Comparison of ENCODE assay signal across 11 mouse cellular contexts in the genomic region with DNA sequence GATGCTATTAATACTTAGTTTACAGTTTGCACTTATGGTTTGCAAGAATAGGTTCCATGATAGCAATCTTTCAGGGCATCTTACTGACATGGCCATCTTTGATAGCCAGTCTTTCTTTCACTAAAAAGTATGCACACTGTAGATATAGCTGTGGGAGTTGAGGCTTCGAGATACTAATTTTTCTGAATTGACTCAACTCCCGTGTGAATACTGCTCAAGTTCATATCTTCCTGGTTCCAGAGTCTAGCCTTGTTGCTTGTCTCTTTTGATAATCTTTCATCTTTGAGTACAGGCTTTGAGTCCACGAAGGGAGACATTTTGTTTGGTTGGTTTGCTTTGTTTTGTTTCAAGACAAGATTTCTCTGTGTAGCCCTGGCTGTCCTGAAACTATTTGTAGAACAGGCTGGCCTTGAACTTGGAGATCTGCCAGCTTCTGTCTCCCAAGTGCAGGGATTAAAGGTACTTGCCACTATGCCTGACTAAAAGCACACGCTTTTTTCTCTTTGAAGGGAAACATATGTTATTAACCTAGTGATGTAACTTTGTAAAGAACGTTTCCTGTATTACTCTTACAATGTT.
DNase-seq lines count a peak whose midpoint lies in the region; ATAC-seq and TF ChIP-seq lines count a peak whose summit lies in the region.
"Had no signal": no experiment of that assay in that cellular context is flagged by ENCODE, and none has a peak within 500 bp of the region (broad histone marks: within the 10 kb centered on the region; RNA-seq: fewer than 3 reads in every experiment).

No protein-coding gene starts in this region.

- H3K27me3 ChIP-seq in lung, embryonic 14.5 days (ENCODE audit: insufficient read depth, low read length): no peaks in the 10 kb centered on the region
- H3K27me3 ChIP-seq in liver, embryonic 16.5 days (ENCODE audit: control insufficient read depth, insufficient read depth, low read depth, low read length): no peaks in the 10 kb centered on the region
- H3K27me3 ChIP-seq in forebrain, postnatal 0 days (ENCODE audit: insufficient read depth, low read length): no peaks in the 10 kb centered on the region
- H3K27me3 ChIP-seq: forebrain, embryonic 12.5 days; hindbrain, embryonic 15.5 days had no signal

- no peaks in the 10 kb centered on the region for H3K4me1 ChIP-seq in lung, embryonic 14.5 days (ENCODE audit: insufficient read depth)
- H3K4me1 ChIP-seq in lung, adult 2 months (ENCODE audit: control insufficient read depth, insufficient read depth, low read length): no peaks in the 10 kb centered on the region
- H3K4me1 ChIP-seq in liver, embryonic 16.5 days (ENCODE audit: control insufficient read depth, low read depth, low read length): peaks cover 5% of the 10 kb centered on the region
- no peaks in the 10 kb centered on the region for H3K4me1 ChIP-seq in forebrain, postnatal 0 days (ENCODE audit: insufficient read depth)
- H3K4me1 ChIP-seq: forebrain, embryonic 12.5 days; hindbrain, embryonic 15.5 days had no signal

- H3K4me3 ChIP-seq in lung, embryonic 14.5 days (ENCODE audit: low read depth, low read length): no peak overlapping the region
- H3K4me3 ChIP-seq in lung, adult 2 months (replicated peaks; ENCODE audit: extremely low read depth, low read depth, low read length): no peak overlapping the region
- no peak overlapping the region for H3K4me3 ChIP-seq in liver, embryonic 16.5 days (ENCODE audit: low read depth, low read length)
- no peak overlapping the region for H3K4me3 ChIP-seq in forebrain, postnatal 0 days (ENCODE audit: low read depth, low read length)
- H3K4me3 ChIP-seq: forebrain, embryonic 12.5 days; hindbrain, embryonic 15.5 days had no signal

- ATAC-seq in lung, embryonic 14.5 days (ENCODE audit: insufficient read depth): no peak
- peak; percentile 58 for ATAC-seq in liver, embryonic 16.5 days (ENCODE audit: low read depth)
- ATAC-seq in forebrain, postnatal 0 days: no peak

- H3K4me2 ChIP-seq in lung, embryonic 14.5 days: no peak overlapping the region
- no peak overlapping the region for H3K4me2 ChIP-seq in liver, embryonic 16.5 days (ENCODE audit: low read depth, low read length)
- no peak overlapping the region for H3K4me2 ChIP-seq in forebrain, postnatal 0 days (ENCODE audit: low read depth)
- H3K4me2 ChIP-seq: forebrain, embryonic 12.5 days; hindbrain, embryonic 15.5 days had no signal

- TF ChIP-seq POLR2A in lung, adult 2 months (IDR thresholded peaks at IDR 0.05; ENCODE audit: borderline replicate concordance, extremely low read depth, low read depth, low read length): no peak

- H3K36me3 ChIP-seq in lung, embryonic 14.5 days (ENCODE audit: insufficient read depth): no peaks in the 10 kb centered on the region
- H3K36me3 ChIP-seq in liver, embryonic 16.5 days (ENCODE audit: control insufficient read depth, insufficient read depth): no peaks in the 10 kb centered on the region
- no peaks in the 10 kb centered on the region for H3K36me3 ChIP-seq in forebrain, postnatal 0 days (ENCODE audit: insufficient read depth)
- H3K36me3 ChIP-seq: forebrain, embryonic 12.5 days; hindbrain, embryonic 15.5 days had no signal

- 40% methylated on average over 5 of the region's 5 CpGs for WGBS in lung, embryonic 14.5 days
- WGBS in lung, adult 2 months: 43% methylated on average over 5 of the region's 5 CpGs
- 31% methylated on average over 5 of the region's 5 CpGs for WGBS in liver, embryonic 16.5 days (ENCODE audit: insufficient replicate concordance)
- 63% methylated on average over 5 of the region's 5 CpGs for WGBS in forebrain, postnatal 0 days

- no peak overlapping the region for H3K27ac ChIP-seq in lung, embryonic 14.5 days (ENCODE audit: low read depth)
- no peak overlapping the region for H3K27ac ChIP-seq in liver, embryonic 16.5 days (ENCODE audit: low read length)
- H3K27ac ChIP-seq in forebrain, postnatal 0 days (ENCODE audit: low read depth, low read length): no peak overlapping the region
- H3K27ac ChIP-seq: forebrain, embryonic 12.5 days; hindbrain, embryonic 15.5 days; kidney, postnatal 0 days had no signal

- no peaks in the 10 kb centered on the region for H3K9me3 ChIP-seq in lung, embryonic 14.5 days (ENCODE audit: low read depth, low read length)
- no peaks in the 10 kb centered on the region for H3K9me3 ChIP-seq in liver, embryonic 16.5 days (replicated peaks; ENCODE audit: control insufficient read depth, low read length)
- H3K9me3 ChIP-seq in forebrain, postnatal 0 days (ENCODE audit: low read length): no peaks in the 10 kb centered on the region
- H3K9me3 ChIP-seq: forebrain, embryonic 12.5 days; hindbrain, embryonic 15.5 days had no signal

- no peak overlapping the region for H3K9ac ChIP-seq in lung, embryonic 14.5 days
- H3K9ac ChIP-seq in liver, embryonic 16.5 days (ENCODE audit: low read depth, low read length): no peak overlapping the region
- H3K9ac ChIP-seq in forebrain, postnatal 0 days: no peak overlapping the region
- H3K9ac ChIP-seq: forebrain, embryonic 12.5 days; hindbrain, embryonic 15.5 days had no signal

- TF ChIP-seq CTCF in lung, embryonic 14.5 days (IDR thresholded peaks at IDR 0.05; ENCODE audit: low read depth): no peak
- TF ChIP-seq CTCF in lung, adult 2 months (IDR thresholded peaks at IDR 0.05; ENCODE audit: insufficient read depth, low read length): no peak
- TF ChIP-seq CTCF in forebrain, postnatal 0 days (IDR thresholded peaks at IDR 0.05; ENCODE audit: low read depth): no peak

- DNase-seq in cerebellum, adult 8-10 months: peak; percentile 8
- DNase-seq in cerebellum, adult 11 months: no peak
- DNase-seq in lung, embryonic 14.5 days: peak; percentile 39
- DNase-seq in lung, adult 2 months: no peak
- peak; percentile 50 to 62 for DNase-seq in adrenal gland, postnatal 36 days
- DNase-seq in MN1 (ENCODE audit: low spot score): no peak
- DNase-seq in forebrain, postnatal 0 days: no peak

Comparison
In these comparisons a context has a peak if more than half of its experiments do, and no peak if none do; other contexts are left out.
1. DNase-seq: peak in cerebellum, adult 8-10 months (single experiment), lung, embryonic 14.5 days (single experiment) and adrenal gland, postnatal 36 days (2 of 2); none in cerebellum, adult 11 months (single experiment), lung, adult 2 months (single experiment), MN1 (single experiment) and forebrain, postnatal 0 days (single experiment).